Mouse (Mus musculus) G1E (cell line): ENCODE data around the gene Rnf182.

Experiments used
- CTCF ChIP-seq: IDR thresholded peaks from 2 replicates; pipeline ENCODE4 v1.5.1; 2012; ENCODE audit warnings: low read depth, low read length, inconsistent platforms, mixed read lengths
- GATA1 ChIP-seq: IDR thresholded peaks from 2 replicates; pipeline ENCODE4 v1.6.1; 2012; ENCODE audit warnings: borderline replicate concordance, low read length, inconsistent platforms, mixed read lengths
- POLR2AphosphoS5 ChIP-seq: IDR thresholded peaks from 2 replicates; pipeline ENCODE4 v1.6.1; 2012; ENCODE audit warnings: low read depth, low read length, inconsistent platforms; ENCODE audit not compliant: insufficient replicate concordance
- TAL1 ChIP-seq: conservative IDR thresholded peaks from 2 replicates; pipeline ENCODE4 v1.6.1; 2012; ENCODE audit warnings: low read depth, low read length, inconsistent platforms, mixed read lengths

- TF ChIP-seq CTCF: no peak
- TF ChIP-seq GATA1: no peak
- TF ChIP-seq TAL1: no peak
- TF ChIP-seq POLR2AphosphoS5: no peak
Observed at GRCm38 (mm10) chr13:43698506-43698905, 83.0 kb downstream of the Rnf182 start.
